Mouse (Mus musculus): ENCODE measurements around the gene Olfr17. TPM values are rescaled to one million over a fixed set of nuclear protein-coding genes. Genes with fewer than 3 reads are reported as not detected.
"Not testable (repeated sequence)": the region's sequence is repeated elsewhere in the genome, so short reads cannot be mapped to it uniquely, and the experiment has no call there.

The Olfr17 gene
- not detected for polyA plus RNA-seq (2017; shearing (Covaris generic))

- ATAC-seq = no peak
Measured at GRCm38 (mm10) chr7:107092920-107093319, at the start of gene Olfr17. TSS of gene Olfr17 (plus strand) at chr7:107093220.

GRCm38 (mm10) chr7:107044407-107044806 is 48.6 kb upstream of the Olfr17 start:
- no peak for ATAC-seq

- peak; percentile 46 for ATAC-seq
Measured at GRCm38 (mm10) chr7:107045833-107046232, 47.2 kb upstream of the Olfr17 start.

GRCm38 (mm10) chr7:107047578-107047977 is 45.4 kb upstream of the Olfr17 start:
- ATAC-seq = no peak

- no peak for ATAC-seq
Measured at GRCm38 (mm10) chr7:107070681-107071080, 22.3 kb upstream of the Olfr17 start, which contains the start of gene Olfr714. TSS of gene Olfr714 (plus strand) at chr7:107070981.

DNA sequence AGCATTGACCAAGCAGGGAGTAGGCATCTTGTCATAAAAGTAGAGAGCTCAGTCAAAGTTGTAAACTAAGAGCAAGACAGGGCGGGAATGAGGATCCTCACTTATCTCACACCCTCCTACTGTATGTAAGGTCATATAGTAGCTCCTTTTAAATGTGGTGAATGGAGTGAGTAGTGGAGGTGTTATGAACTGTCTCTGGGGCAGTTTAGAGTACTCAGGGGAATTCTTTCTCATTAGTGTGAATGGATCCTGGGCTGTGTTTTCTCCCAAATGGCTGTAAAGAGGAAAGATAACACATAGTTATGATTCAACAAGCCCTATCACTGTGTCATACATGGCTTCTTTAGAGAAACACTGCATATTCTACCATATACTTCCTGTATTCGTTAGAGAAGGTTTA is 17.2 kb downstream of the Olfr17 start, which contains the start of gene Olfr715b:
Gene Olfr715b, minus strand, starts transcription at position 101 of the 400 bp plus-strand sequence.
- ATAC-seq = not testable (repeated sequence)

DNA sequence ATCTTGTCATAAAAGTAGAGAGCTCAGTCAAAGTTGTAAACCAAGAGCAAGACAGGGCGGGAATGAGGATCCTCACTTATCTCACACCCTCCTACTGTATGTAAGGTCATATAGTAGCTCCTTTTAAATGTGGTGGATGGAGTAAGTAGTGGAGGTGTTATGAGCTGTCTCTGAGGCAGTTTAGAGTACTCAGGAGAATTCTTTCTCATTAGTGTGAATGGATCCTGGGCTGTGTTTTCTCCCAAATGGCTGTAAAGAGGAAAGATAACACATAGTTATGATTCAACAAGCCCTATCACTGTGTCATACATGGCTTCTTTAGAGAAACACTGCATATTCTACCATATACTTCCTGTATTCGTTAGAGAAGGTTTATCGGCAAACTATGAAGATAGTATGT is 38.0 kb downstream of the Olfr17 start, which contains the start of gene Olfr715:
Gene Olfr715, minus strand, starts transcription at position 101 of the 400 bp plus-strand sequence.
- not testable (repeated sequence) for ATAC-seq

- not testable (repeated sequence) for ATAC-seq
Measured at GRCm38 (mm10) chr7:107138027-107138426, 45.0 kb downstream of the Olfr17 start, which contains the start of gene Olfr716. TSS of gene Olfr716 (plus strand) at chr7:107138327.

Other genes starting within 250 kb of the Olfr17 start
- not detected for gene Olfr703, start 249.9 kb upstream of the Olfr17 start, polyA plus RNA-seq (2017; shearing (Covaris generic))
- not detected for gene Olfr704, start 230.0 kb upstream of the Olfr17 start, polyA plus RNA-seq (2017; shearing (Covaris generic))
- not detected for gene Olfr705, start 216.3 kb upstream of the Olfr17 start, polyA plus RNA-seq (2017; shearing (Covaris generic))
- gene Olfr706, start 205.1 kb upstream of the Olfr17 start, polyA plus RNA-seq (2017; shearing (Covaris generic)) = not detected
- gene Olfr707, start 192.0 kb upstream of the Olfr17 start, polyA plus RNA-seq (2017; shearing (Covaris generic)) = not detected
- gene Olfr1532-ps1, start 185.2 kb upstream of the Olfr17 start, polyA plus RNA-seq (2017; shearing (Covaris generic)) = not detected
- not detected for gene Olfr709-ps1, start 161.0 kb upstream of the Olfr17 start, polyA plus RNA-seq (2017; shearing (Covaris generic))
- gene Olfr710, start 144.9 kb upstream of the Olfr17 start, polyA plus RNA-seq (2017; shearing (Covaris generic)) = not detected
- gene Olfr6, start 129.3 kb upstream of the Olfr17 start, polyA plus RNA-seq (2017; shearing (Covaris generic)) = under 1 TPM in 1 of 2 experiments, not detected in 1; 0.08 TPM
- gene Olfr711, start 117.8 kb upstream of the Olfr17 start, polyA plus RNA-seq (2017; shearing (Covaris generic)) = not detected
- not detected for gene Olfr2, start 87.1 kb upstream of the Olfr17 start, polyA plus RNA-seq (2017; shearing (Covaris generic))
- gene Olfr713, start 62.0 kb upstream of the Olfr17 start, polyA plus RNA-seq (2017; shearing (Covaris generic)) = not detected
- not detected for gene Olfr714, start 22.2 kb upstream of the Olfr17 start, polyA plus RNA-seq (2017; shearing (Covaris generic))
- gene Olfr715b, start 17.1 kb downstream of the Olfr17 start, polyA plus RNA-seq (2017; shearing (Covaris generic)) = not detected
- gene Olfr715, start 37.9 kb downstream of the Olfr17 start, polyA plus RNA-seq (2017; shearing (Covaris generic)) = not detected
- under 1 TPM in 1 of 2 experiments, not detected in 1; 0.12 TPM for gene Olfr716, start 45.1 kb downstream of the Olfr17 start, polyA plus RNA-seq (2017; shearing (Covaris generic))
- not detected for gene Nlrp14, start 73.8 kb downstream of the Olfr17 start, polyA plus RNA-seq (2017; shearing (Covaris generic))
- not detected for gene Rbmxl2, start 116.2 kb downstream of the Olfr17 start, polyA plus RNA-seq (2017; shearing (Covaris generic))

Data from activated CD4-positive, CD25-positive, alpha-beta regulatory T cell, adult 4 months (primary cell).